Mouse (Mus musculus) ovary, postnatal 14 days (tissue): ENCODE measurements around the gene Six2.

ENCODE experiments used
- DNase-seq: peaks from one replicate; pipeline ENCODE4 v3.0.0; 2022; ENCODE audit warnings: low spot score

Six2 gene

GRCm38 (mm10) chr17:85688236-85688910 is at the start of gene Six2:
Six2 (minus strand) TSS chr17:85688274.
- DNase-seq, result no peak

GRCm38 (mm10) chr17:85737090-85737780 is 49.2 kb upstream of the Six2 start:
- no peak for DNase-seq

- no peak for DNase-seq
Measured at GRCm38 (mm10) chr17:85731329-85731728, 43.3 kb upstream of the Six2 start.

GRCm38 (mm10) chr17:85730231-85731015 is 42.3 kb upstream of the Six2 start:
- no peak for DNase-seq

- no peak for DNase-seq
Measured at GRCm38 (mm10) chr17:85728071-85728718, 40.1 kb upstream of the Six2 start.

GRCm38 (mm10) chr17:85725988-85726387 is 37.9 kb upstream of the Six2 start:
- DNase-seq, result no peak

- no peak for DNase-seq
Measured at GRCm38 (mm10) chr17:85723166-85723565, 35.1 kb upstream of the Six2 start.

- DNase-seq, result no peak
Measured at GRCm38 (mm10) chr17:85717266-85717665, 29.2 kb upstream of the Six2 start.

- no peak for DNase-seq
Measured at GRCm38 (mm10) chr17:85715784-85716183, 27.7 kb upstream of the Six2 start.

- DNase-seq, result no peak
Measured at GRCm38 (mm10) chr17:85714370-85714769, 26.3 kb upstream of the Six2 start.

- DNase-seq, result no peak
Measured at GRCm38 (mm10) chr17:85712874-85713273, 24.8 kb upstream of the Six2 start.

- DNase-seq, result no peak
Measured at GRCm38 (mm10) chr17:85704369-85705260, 16.5 kb upstream of the Six2 start.

- no peak for DNase-seq
Measured at GRCm38 (mm10) chr17:85700028-85700427, 12.0 kb upstream of the Six2 start.

GRCm38 (mm10) chr17:85698643-85699042 is 10.6 kb upstream of the Six2 start:
- DNase-seq, result no peak

- no peak for DNase-seq
Measured at GRCm38 (mm10) chr17:85697976-85698375, 9.9 kb upstream of the Six2 start.

GRCm38 (mm10) chr17:85694499-85694898 is 6.4 kb upstream of the Six2 start:
- DNase-seq, result no peak

- no peak for DNase-seq
Measured at GRCm38 (mm10) chr17:85693101-85693500, 5.0 kb upstream of the Six2 start.

- no peak for DNase-seq
Measured at GRCm38 (mm10) chr17:85692594-85692993, 4.5 kb upstream of the Six2 start.

- DNase-seq, result no peak
Measured at GRCm38 (mm10) chr17:85691701-85692536, 3.8 kb upstream of the Six2 start.

GRCm38 (mm10) chr17:85690969-85691335 is 2.9 kb upstream of the Six2 start:
- no peak for DNase-seq
